Mouse (Mus musculus) myocyte (in vitro differentiated cells): Measurements from ENCODE around the gene Tmpo.

Experiments
- E2F4 ChIP-seq: IDR thresholded peaks from one replicate; pipeline ENCODE4 v1.6.1; 2011; ENCODE audit warnings: mild to moderate bottlenecking, control low read depth, moderate library complexity; ENCODE audit not compliant: insufficient read depth
- POLR2A ChIP-seq: IDR thresholded peaks from one replicate; pipeline ENCODE4 v1.6.1; 2011; ENCODE audit warnings: low read depth, mild to moderate bottlenecking, control low read depth, moderate library complexity; ENCODE audit not compliant: insufficient read length
- SRF ChIP-seq: IDR thresholded peaks from one replicate; pipeline ENCODE4 v1.6.1; 2011; ENCODE audit warnings: low read depth; ENCODE audit not compliant: control insufficient read depth, insufficient read length
- TCF12 ChIP-seq: IDR thresholded peaks from one replicate; pipeline ENCODE4 v1.6.1; 2011; ENCODE audit warnings: mild to moderate bottlenecking, control low read depth; ENCODE audit not compliant: poor library complexity, insufficient read depth, severe bottlenecking
- USF1 ChIP-seq: IDR thresholded peaks from one replicate; pipeline ENCODE4 v1.6.1; 2011; ENCODE audit warnings: low read depth, mild to moderate bottlenecking, control low read depth, moderate library complexity

GRCm38 (mm10) chr10:91180761-91181460, at the start of gene Tmpo:
- TF ChIP-seq POLR2A: no peak
- TF ChIP-seq TCF12: no peak
- TF ChIP-seq E2F4: peak; percentile 55
- TF ChIP-seq USF1: no peak
- no peak for TF ChIP-seq SRF
